Mouse (Mus musculus) heart, postnatal 0 days (tissue): ENCODE results near the gene Samd3.

Experiments
- CTCF ChIP-seq: IDR thresholded peaks from 2 replicates; pipeline ENCODE4 v1.5.1; 2016; ENCODE audit warnings: antibody characterized with exemption, control low read depth, low read depth
- EP300 ChIP-seq: IDR thresholded peaks from 2 replicates; pipeline ENCODE4 v1.6.1; 2016; ENCODE audit warnings: antibody characterized with exemption, low read depth

GRCm38 (mm10) chr10:26229488-26229887 lies at the start of gene Samd3:
- TF ChIP-seq EP300 = no peak
- TF ChIP-seq CTCF = no peak
